Mouse (Mus musculus): Measurements from ENCODE around the gene Ghr.
A peak's percentile ranks its signal among the peaks of the same experiment; 100 is the strongest.

The Ghr gene

GRCm38 (mm10) chr15:3514027-3514426 is 69.3 kb downstream of the Ghr start:
- no peak for DNase-seq

DNA sequence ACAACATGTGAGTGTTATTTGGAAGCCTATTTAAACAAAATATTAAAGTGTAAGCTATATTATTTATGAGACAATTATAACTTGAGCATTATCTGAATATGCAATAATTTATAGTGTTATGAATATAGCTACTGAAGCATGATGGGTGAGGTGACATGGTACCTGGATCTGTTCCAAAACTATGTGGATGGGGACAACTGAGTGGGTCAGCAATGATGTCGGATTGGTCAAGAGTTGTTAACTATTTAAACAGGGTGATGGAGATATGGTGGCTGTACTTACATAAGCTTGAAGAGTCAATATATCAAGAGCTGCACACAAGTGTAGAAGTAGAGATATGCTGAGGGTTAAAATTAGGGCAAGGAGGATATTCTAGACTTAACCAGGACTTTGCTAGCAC is 70.9 kb downstream of the Ghr start:
- DNase-seq: no peak

GRCm38 (mm10) chr15:3511639-3512171 is 71.6 kb downstream of the Ghr start:
- DNase-seq: no peak

DNA sequence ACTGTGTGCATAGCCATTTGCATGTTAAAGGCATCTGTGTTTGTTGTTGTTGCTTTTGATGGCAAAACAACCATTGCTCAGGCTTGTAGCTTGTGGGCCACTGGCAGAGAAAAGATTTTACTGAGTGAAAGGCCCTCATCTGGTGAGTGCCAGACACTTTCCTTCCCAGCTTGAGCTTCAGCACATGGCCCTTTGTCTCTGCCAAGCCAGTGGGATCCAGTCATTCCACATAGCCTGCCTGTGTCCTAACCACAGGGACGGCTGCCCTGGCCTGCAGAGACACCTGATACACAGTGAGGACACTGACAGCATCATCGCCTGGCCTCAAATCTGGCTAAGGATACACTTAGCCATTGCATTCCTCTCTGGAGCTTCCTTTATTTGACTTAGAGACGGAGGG is 74.2 kb downstream of the Ghr start:
- peak in 1 of 2 experiments; percentile 13 for DNase-seq

- no peak for DNase-seq
Observed at GRCm38 (mm10) chr15:3507329-3507728, 76.0 kb downstream of the Ghr start.

DNA sequence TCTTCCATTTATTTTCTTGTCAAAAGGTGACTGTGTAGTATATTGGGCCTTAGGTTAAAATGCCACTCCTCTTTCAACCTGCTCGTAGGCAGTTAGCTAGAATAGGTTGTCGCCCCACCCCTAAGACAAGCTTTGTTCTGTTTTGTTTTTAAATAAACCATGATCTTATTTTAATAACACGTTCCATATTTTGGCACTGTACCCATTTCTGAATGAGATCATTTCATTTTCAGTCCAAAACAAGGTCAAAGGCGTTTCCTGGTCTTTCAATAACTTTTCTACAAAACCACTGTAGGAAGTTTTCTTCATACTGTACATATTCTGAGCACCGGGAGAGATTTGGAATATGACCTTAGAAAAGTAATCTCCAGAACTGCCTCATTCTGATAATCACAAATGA is 78.6 kb downstream of the Ghr start:
- no peak for DNase-seq

GRCm38 (mm10) chr15:3501683-3502082 is 81.6 kb downstream of the Ghr start:
- DNase-seq: peak; percentile 35 to 52

DNA sequence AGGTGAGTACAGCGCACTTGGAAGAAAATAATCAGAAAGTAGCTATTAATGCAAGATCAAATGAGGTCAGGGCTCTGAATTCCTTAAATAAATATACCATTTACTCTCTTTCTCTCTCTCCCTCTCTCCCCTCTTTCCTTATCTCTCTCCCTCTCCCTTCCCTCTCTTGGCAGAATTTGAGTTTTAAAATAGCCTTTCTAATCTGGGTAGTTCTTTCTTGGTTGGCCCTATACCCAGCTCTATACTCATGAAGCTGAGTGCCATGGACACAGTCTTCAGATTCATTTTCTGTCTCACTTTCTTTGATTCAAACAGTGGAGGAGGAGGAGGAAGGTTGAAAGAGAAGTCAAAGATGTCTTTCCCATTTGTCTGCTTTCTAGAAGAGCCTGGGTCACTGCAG is 84.3 kb downstream of the Ghr start:
- DNase-seq: no peak

GRCm38 (mm10) chr15:3497946-3498580 is 85.2 kb downstream of the Ghr start:
- DNase-seq: no peak

- DNase-seq: no peak
Observed at GRCm38 (mm10) chr15:3490868-3491267, 92.4 kb downstream of the Ghr start.

DNA sequence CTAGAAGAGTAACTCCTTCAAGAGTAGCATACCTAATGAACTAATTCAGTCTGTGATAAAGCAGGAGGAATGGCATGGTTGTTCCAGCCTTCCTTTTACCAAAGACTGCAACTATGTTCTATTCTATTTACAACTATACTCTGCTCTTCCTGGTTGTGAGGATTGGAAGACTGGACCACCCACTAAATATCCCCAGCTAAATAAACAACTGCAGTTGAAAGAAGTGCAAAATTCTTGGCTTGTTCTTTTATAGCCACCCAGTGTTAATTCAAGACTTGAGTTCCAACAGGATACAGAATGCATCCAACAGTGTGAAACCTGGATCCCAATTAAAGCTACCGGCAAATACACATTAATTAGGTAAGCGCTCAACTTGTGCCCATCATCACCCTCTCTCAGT is 93.3 kb downstream of the Ghr start:
- no peak for DNase-seq

GRCm38 (mm10) chr15:3489180-3489579 is 94.1 kb downstream of the Ghr start:
- DNase-seq: no peak

DNA sequence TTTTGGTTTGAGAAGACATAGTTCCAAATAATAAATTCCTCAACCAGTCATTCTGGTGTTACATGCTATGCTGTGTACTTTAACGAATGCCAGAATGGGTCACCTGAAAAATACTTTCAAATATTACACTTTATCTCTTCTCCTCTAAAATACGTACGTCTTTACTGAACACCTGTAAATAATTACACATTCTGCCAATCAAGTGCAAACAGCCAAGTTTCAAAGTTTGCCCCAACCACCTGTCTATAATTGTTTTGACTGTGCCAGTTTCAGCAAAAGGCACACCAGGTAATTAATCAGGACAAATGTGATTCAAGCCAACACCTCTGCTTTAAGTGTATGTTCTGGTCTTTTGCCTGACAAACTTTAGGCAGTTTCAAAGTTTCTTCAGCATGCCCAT is 94.7 kb downstream of the Ghr start:
- no peak for DNase-seq

DNA sequence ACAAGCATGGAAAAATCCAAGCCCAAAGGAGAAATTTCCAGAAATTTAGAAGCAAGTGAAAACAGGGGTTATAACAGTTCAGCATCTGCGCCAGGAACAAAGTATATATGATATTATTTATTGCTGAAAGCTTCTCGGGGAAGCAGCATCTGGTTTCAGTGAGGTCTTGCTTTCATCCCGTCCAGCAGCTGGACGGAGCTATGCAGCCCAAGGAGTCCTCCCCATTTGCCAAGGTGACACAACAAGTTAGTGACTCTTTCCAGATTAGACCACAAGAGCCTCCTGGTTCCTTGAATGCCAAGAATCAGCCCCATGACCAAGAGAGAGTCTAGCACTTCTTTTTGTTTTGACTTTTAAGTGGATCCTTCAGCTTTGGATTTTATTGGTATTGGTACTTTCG is 96.6 kb downstream of the Ghr start:
- DNase-seq: no peak

DNA sequence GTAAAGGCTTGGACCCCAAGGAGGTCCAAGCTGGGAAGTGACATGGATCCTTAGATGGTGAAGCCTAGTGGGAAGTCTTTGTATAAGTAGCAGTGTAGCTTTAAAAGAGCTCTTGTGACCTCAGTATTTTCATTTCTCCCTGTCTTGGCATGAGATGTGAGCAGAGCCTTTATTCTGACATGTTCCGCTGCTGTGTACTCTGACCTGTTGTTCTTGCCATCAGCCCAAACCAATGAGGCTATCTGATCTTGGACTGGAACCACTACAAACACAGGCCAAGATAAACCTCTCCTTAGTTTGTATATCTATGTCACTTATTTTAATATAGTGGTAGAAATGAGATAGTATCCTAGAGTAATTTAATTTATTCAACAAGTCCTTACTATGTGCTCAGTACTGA is 97.9 kb downstream of the Ghr start:
- no peak for DNase-seq

DNA sequence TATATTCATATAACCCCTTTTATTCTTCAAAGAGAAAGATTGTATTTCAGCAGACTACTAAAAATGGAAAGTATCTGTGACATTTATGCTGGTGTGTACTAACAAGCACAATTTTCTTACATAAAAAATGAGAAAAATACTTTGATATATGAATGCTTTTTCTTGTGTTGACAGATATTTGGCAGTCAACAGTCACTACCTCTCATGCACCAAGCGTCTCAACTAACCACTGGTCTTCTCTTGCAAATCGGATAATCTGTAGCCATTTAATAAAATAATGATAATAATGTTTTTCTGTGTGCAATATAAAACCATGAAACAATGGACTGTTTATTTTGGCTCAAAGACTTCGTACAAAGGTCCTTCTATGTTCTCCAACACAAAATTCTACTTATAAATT is 99.8 kb downstream of the Ghr start:
- no peak for DNase-seq

DNA sequence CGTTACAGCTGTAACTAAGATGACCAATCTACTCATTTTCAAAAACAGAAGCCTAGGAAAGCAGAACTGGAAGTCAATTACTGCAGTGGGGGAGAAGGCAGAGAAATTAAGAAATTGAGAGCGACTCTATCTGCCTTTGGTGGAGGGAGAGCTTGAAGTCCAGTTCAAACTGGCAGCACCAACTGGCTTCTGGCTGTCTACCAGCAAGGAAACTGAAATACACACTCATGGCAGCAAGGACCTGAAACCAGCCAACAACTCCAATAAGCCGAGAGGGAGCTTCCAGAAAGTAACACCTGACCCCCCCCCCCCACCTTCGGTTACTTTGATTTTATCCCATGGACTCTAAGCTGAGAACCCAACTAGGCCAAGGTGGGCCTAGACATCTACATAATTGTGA is 114.1 kb downstream of the Ghr start:
- no peak for DNase-seq

DNA sequence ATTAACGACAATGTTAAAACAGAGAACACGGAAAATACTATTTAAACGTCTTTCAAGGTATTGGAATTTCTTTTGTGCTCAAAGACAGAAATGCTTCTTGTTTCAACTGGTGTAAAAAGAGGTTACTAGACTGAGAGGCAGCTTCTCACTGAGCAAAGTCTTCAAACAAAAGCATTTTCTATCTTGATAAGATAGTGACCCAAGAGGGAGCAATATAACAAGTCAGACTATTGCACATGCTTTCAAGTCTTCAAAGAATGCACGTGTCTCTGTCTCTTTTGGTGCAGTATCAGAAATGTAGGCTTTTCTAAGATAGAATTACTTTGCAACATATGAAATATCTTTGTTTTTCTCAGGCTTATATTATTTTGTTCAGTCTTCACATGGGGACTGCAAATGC is 116.7 kb downstream of the Ghr start:
- DNase-seq: no peak

- DNase-seq: peak; percentile 57 to 89
Observed at GRCm38 (mm10) chr15:3464754-3465153, 118.5 kb downstream of the Ghr start.

DNA sequence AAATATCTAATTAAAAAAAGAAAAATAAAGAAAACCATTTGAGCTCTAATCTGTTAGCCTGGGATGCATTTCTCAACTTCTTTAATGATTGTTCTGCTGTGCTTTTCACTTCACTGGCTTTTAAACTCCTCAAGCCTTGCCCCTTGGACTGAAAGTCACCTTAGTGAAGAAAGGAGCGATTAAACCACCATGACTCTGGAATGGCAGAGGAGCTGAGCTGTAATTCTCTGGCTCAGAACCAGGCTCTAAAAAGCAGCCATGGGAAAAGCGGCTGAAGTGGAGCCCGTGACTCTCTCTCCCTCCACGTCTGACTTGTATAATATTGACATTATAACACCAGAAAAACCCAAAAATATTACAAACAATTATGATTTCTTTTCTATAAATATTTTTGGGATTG is 126.7 kb downstream of the Ghr start:
- peak; percentile 59 to 84 for DNase-seq

DNA sequence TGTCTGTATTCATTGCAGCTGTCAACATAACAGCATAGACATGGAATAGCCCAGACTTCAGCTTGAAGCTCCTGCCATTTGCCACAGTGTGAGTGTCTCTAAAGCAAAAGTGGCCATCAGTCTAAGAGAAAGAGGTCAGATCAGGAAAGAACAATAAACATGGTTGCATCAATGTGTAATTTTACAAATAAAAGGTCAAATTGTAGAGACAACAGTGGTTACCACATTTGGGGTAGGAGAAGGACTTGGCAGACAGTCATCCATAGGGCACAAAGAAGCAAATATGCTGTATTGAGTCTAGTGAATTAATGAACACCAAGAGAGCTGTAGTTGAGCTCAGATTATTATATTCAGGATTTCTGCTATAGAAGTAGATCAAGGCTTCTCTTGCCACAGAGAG is 127.7 kb downstream of the Ghr start:
- DNase-seq: no peak

DNA sequence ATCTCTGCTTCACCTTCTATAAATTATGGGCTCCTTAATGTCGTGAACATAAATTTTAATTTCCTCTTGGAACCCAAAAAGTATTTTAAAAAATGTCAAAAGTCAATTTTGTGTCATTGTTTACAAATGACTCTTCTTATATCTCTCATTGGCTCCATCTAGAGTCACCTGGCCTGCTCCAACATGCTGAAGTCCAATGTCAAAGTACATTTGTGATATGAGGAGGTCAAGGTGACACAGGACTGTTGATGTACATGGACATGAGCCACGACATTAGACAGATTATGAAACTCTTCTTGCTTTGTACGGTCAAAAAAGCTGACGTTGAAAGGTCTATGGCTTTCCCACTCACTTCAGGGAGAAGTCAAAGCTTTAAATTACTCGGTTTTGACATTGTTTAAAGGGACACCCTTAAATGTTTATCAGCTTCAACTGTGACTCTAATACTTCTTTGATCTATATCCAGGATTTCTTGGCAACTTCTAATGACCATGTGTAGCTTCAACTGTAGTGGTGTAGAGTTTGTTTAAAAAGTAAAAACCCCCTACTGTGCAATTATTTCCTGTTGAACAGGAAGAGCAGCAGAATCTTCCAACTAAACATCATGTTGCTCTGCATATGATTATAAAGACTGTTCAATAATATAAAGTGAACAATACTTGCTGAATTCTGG is 131.1 kb downstream of the Ghr start:
- DNase-seq: no peak

DNA sequence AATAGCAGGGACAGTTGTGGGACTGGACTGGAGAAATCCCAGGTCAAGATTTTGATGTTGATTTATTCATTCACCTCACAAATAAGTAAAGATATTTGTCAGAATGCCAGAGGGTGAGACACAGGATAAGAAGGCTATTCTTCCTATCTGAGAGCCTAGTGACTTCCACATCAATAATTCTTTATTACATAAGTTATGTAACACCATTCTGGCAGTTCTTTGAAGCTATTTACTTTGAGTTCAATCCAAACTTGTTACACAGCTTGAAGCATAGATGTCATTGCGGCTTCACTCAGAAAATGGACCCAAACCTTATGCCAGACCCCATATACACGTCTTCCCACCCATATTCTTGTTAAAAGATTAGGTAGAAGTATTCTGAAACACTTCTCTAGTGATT is 133.7 kb downstream of the Ghr start:
- DNase-seq: no peak

DNA sequence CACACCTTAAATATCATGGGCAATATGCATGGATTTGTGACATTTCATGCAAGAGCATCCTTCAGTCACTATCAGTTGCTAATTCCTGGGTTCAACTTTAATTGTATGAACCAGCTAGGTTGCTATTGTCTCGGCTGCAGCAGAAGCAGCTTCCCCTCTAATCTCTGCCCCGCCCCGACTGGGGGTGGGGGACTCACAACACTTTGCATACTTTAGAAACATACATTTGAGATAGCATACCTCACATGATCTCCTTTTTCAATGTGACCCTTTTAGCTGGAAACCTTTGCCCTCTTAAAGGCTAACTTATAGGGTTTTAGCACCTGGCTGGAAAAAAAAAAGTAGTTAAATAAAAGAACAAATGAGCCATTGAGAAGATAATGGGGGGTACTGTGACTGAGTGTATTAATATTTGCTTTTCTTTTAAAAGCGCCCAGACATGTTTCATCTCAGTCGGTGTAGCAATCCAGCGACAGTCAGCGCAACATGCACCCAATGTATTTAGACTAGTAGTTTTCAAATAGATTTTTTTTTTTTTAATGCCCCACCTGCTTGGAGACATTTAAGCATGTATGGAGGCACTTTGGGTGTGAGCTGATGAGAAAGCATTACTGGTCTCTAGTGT is 137.9 kb downstream of the Ghr start:
- no peak for DNase-seq

All from kidney, postnatal 36 days (tissue).